Mouse (Mus musculus): Measurements from ENCODE around the gene Tmem130.
A peak's percentile ranks its signal among the peaks of the same experiment; 100 is the strongest.
"Not testable (repeated sequence)": the region's sequence is repeated elsewhere in the genome, so short reads cannot be mapped to it uniquely, and the experiment has no call there.

Gene Tmem130

DNA sequence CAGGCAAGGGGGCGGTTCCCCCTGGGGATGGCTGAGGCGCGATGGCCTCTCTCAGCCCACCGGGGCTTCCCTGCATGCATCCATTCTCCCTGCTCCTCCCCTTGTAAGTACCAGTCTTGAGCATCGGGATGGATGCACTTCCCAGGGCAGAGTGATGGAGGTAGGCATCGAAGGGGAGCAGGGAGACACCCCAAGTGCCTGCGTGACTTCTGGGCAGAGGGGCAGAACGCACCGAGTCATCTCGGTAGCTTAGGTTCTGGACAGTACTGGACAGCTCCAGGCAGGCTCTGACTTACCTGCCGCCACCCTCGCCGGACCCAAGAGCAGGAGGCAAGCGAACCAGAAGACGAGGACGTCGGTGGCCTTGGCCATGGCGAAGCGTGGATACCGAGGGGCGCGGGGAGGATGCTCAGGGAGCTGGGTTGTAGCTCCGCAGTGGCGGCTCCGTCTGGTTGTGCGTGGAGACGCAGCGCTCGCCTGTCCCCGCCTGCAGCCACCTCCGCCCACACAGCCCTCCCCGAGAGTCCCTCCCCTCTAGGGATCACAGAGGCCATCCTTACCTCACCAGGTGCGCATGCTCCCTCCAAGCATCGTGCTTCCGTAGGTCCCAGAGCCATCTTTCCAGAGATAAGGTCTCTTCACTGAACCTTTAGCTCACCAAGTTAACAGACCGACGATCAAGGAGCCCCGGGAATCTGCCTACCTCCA, at the start of gene Tmem130:
TSS of gene Tmem130 (minus strand) at position 658 of the 708 bp plus-strand sequence.
- DNase-seq (ENCODE audit: low spot score in 2 of 2): no peak

- DNase-seq (ENCODE audit: low spot score in 2 of 2): no peak
These were observed 45.3 kb upstream of the Tmem130 start for GRCm38 (mm10) chr5:144806931-144807330.

DNA sequence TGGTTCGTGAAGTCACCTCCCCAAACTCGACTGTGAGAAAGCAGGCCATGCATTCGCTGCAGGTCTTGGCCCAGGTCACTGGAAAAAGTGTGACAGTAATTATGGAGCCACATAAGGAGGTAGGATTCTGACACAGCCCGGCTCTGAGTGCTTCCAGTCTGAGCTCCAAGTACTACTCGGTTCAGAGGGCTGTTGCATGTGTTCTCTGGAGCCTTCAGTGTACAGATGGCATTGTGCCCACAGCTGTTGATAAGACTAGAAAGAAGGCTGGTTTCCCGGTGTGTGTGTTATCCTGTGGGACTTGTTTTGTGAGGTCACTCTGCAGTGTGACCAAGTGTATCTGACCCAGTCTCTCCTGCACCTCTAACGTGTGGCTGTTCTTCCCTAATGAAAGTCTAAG, 42.6 kb upstream of the Tmem130 start:
- DNase-seq (ENCODE audit: low spot score in 2 of 2): no peak

DNA sequence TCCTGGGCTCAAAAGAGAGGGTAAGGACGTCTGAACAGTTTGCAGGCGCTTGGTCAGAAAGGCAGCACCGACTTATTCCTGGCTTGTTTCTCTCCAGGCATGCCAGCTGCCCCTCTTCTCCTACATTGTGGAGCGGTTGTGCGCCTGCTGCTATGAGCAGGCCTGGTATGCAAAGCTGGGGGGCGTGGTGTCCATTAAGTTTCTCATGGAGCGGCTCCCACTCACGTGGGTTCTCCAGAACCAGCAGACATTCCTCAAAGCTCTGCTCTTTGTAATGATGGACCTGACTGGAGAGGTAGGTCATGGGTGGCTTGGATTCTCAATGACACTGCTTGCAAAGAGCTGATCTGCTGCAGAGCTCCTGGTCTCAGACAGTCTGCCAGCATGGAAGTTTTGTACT, 41.4 kb upstream of the Tmem130 start:
- DNase-seq (ENCODE audit: low spot score in 2 of 2): no peak

DNA sequence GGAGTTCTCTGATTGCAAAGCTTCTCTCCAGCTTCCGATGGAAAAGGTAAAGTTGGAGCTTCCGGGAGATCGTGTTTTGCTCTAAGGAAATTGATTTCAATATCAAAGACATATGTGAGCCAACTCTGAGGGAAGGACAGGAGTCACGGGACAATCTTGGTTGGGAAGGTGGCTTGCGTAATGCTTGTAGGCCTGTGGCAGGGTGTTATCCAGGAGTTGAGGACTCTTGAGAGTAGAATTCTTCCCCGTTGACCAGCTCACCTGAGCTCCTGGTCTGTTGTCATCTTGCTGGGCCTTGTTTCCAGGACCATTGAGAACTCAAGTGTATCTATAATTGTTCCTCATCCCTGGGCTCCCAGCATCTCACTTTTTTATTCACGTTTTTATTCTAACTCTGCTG, 35.5 kb upstream of the Tmem130 start:
- no peak for DNase-seq (ENCODE audit: low spot score in 2 of 2)

DNA sequence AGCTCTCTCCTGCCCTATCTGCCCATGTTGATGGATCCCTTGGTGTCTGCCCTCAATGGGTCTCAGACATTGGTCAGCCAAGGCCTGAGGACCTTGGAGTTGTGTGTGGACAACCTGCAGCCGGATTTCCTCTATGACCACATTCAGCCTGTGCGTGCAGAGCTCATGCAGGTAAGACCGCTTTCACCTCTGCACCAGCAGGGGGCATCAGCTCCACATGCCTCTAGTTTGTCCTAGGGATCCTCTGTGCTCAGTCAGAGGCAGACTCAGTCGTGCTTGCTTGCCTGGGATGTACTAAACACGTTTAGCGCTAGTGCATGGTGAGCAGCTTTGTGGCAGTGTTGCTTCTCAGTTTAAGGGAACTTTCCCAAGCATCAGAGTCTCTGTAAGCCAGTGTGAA, 33.1 kb upstream of the Tmem130 start:
- DNase-seq (ENCODE audit: low spot score in 2 of 2): no peak

- DNase-seq (ENCODE audit: low spot score in 2 of 2): no peak
These were observed 31.8 kb upstream of the Tmem130 start for GRCm38 (mm10) chr5:144793374-144793773.

DNA sequence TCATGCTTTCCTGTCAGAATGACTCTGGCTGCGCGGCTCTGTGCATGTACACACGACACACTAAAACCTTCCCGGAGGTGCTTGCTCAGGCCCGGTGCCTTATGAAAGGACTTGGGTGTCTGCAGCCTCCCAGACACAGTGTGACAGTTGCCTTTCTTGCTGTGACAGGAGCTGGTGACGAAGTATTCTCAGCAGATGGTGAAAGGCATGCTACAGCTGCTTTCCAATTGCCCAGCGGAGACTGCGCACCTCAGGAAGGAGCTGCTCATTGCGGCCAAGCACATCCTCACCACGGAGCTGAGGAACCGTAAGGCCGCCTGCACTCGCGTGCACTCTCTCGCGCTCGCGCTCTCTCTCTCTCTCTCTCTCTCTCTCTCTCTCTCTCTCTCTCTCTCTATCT, 24.8 kb upstream of the Tmem130 start:
- no peak for DNase-seq (ENCODE audit: low spot score in 2 of 2)

DNA sequence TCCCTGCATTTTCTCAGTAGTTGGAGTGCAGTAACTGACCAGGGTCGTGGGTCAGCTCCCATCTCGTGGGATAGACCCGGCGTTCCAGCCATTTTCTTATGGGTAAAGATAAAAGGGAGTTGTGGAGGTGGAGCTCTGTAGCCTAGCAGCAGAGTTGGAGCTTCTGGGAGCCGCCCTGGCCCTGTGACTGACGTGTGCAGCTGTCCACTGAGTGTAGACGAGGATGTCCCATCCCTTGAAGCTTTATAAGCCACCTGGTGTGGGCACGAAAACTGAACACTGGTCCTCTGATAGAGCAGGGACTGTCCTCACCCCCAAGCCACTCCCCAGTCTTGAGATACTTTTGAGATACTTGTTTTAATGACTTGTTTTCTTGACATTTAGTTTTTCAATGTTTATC, 19.0 kb upstream of the Tmem130 start:
- DNase-seq (ENCODE audit: low spot score in 2 of 2): no peak

DNA sequence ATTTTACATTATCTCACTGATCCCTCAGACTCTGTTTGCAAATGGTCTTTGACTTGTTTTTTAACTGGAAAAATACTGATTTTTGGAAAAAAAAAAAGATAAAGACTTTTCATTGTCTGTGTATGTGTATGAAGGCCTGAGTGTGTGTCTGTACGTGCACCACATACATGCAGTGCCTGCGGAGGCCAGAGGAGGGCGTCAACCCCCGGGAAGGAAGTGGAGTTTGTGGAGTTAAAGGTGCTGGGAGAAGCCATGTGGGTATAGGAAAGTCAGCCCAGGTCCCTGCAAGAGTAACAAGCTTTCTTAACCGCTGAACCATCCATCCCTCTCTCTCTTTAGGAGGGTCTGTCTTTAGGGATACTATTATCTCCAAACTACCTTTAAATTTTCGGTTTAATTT, 11.6 kb upstream of the Tmem130 start:
- no peak for DNase-seq (ENCODE audit: low spot score in 2 of 2)

GRCm38 (mm10) chr5:144769067-144769482, 7.5 kb upstream of the Tmem130 start:
- no peak for DNase-seq (ENCODE audit: low spot score in 2 of 2)

- peak; percentile 78 to 88 for DNase-seq (ENCODE audit: low spot score in 2 of 2)
These were observed 6.6 kb upstream of the Tmem130 start for GRCm38 (mm10) chr5:144767911-144768841.

DNA sequence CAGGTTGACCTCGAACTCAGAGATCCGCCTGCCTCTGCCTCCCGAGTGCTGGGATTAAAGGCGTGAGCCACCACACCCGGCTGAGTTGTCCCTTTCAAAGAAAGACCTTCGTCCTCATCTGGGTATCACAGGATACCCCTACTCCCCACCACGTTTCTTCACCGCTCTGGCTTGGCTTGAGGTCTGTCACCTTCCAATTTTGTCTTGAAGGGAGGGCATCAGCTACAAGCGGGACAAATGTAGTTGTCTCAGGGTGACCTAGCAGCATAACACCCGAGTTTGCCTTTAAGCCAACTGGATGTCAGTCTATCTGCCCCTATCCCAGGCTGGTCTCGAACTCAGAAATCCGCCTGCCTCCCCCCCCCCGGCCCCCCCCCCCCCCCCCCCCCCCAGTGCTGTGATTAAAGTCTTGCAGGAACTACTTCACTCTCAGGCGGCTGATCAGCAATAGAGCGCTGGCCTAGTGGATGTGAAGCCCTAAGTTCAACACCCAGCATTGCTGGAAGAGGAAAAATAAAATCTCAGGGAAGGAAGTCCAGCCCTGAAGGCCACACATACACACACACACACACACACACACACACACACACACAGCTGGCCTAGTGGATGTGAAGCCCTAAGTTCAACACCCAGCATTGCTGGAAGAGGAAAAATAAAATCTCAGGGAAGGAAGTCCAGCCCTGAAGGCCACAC, 5.6 kb upstream of the Tmem130 start, which contains the start of gene Trrap:
TSS of gene Trrap (plus strand) at position 627 of the 693 bp plus-strand sequence.
- not testable (repeated sequence) for DNase-seq (ENCODE audit: low spot score in 2 of 2)

GRCm38 (mm10) chr5:144766646-144767045, 5.0 kb upstream of the Tmem130 start:
- DNase-seq (ENCODE audit: low spot score in 2 of 2): no peak

DNA sequence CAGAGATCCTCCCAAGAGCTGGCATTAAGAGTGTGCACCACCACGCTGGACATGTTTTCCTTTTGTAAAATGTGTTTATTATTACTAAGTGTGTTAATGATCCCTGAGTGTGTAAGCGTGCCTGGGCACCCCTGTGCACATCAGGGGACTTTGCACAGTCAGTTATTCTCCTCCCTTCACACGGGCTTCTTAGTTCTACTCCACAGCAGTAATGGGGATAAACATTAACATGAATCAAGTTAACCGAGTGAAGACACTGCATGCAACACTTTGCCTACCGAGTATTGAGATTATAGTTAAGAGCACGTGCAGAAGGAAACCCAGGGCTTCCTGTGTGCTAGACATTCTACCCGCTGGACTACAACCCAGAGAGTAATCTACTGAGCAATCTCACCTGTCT, 4.4 kb upstream of the Tmem130 start:
- no peak for DNase-seq (ENCODE audit: low spot score in 2 of 2)

DNA sequence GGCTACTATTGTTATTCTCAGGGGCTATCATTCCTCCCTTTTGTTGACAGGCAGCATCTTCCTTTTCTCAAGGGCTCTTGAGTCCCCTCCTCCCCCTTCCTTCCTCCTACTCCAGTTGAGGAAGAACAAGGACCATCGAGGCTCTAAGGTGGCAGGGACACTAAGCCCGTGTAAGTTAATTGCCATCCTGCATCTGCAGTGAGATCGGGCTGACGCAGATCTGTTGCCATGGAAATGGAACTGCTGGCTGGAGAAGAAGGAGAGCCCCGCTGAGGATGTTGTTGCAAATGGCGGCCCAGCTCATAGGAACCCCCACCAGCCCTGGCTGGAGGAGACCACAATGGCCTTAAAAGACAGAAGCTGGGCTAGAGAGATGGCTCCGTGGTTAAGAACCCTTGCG, 3.2 kb downstream of the Tmem130 start:
- no peak for DNase-seq (ENCODE audit: low spot score in 2 of 2)

- no peak for DNase-seq (ENCODE audit: low spot score in 2 of 2)
These were observed 4.2 kb downstream of the Tmem130 start for GRCm38 (mm10) chr5:144757402-144757801.

- DNase-seq (ENCODE audit: low spot score in 2 of 2): no peak
These were observed 6.4 kb downstream of the Tmem130 start for GRCm38 (mm10) chr5:144755191-144755590.

GRCm38 (mm10) chr5:144753041-144753440, 8.6 kb downstream of the Tmem130 start:
- DNase-seq (ENCODE audit: low spot score in 2 of 2): no peak

DNA sequence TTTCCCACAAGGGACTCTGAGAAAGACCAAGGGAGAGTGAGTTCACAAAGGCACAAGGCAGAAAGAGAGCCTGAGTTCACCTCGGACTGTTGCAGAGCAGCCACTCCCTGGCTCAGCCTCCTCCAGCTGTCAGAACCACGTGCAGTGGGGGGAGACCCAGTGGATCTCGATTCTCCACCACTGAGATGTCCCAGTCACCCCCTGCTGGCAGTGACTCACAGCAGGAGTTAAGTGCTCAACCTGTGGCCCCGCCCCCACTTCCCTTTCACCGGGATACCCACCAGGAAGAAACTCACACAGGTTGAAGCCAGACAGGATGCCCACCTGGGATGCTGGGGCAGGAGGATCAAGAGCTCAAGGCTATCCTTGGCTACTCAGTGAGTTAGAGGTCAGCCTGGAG, 9.2 kb downstream of the Tmem130 start:
- no peak for DNase-seq (ENCODE audit: low spot score in 2 of 2)

DNA sequence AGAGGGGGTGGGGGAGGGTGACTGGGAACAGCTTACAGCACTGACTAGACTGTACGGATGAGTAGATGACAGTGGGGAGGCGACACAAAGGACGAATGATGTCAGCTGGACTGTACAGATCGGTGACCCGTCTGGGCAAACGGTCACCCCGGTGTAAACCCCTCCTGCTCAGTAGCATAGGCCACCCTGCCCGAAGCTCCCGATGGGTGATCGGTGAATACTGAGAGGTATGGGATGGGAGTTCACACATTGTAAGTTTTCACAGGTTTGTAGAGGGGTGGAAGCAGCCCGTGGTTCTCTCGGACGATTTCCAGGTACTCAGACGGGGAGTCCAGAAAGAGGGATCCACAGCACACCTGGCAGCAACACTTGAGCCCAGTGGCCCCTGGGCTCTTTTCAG, 24.5 kb downstream of the Tmem130 start:
- no peak for DNase-seq (ENCODE audit: low spot score in 2 of 2)

GRCm38 (mm10) chr5:144734949-144735348, 26.7 kb downstream of the Tmem130 start:
- DNase-seq (ENCODE audit: low spot score in 2 of 2): peak; percentile 19 to 73

Measured in urinary bladder, adult 18-20 months (tissue).